ENCODE assay signal across 8 mouse cellular contexts in genomic region chr5:66559591-66560175, GRCm38 (mm10). TPM values are rescaled to one million over a fixed set of nuclear protein-coding genes. Genes with fewer than 3 reads are reported as not detected.
DNase-seq lines count a peak whose midpoint lies in the region; ATAC-seq lines count a peak whose summit lies in the region.

No protein-coding gene starts in this region.

- intact Hi-C loops in left cerebral cortex, postnatal 14 days (cut with DNase I), result no loop called here

- H3K9ac ChIP-seq in limb, embryonic 13.5 days, result no peak overlapping the region; the same call in 1 of the 2 replicates

- peak; percentile 51; the same call in 1 of the 2 replicates for ATAC-seq in limb, embryonic 13.5 days (ENCODE audit: low FRiP score, low read depth)

- no peaks in the 10 kb centered on the region; the same call in 1 of the 2 replicates for H3K9me3 ChIP-seq in limb, embryonic 13.5 days

- no peak overlapping the region for H3K4me2 ChIP-seq in limb, embryonic 13.5 days (replicated peaks)

- DNase-seq in gastrocnemius, postnatal 25 days, result peak; percentile 49
- DNase-seq in gastrocnemius, adult 8-10 months (ENCODE audit: low spot score in 2 of 2), result no peak
- peak; percentile 45 for DNase-seq in adrenal gland, postnatal 14 days
- DNase-seq in heart, adult 9 months (ENCODE audit: low spot score in 2 of 2), result peak; percentile 37 to 74
- no peak for DNase-seq in left cerebral cortex, postnatal 14 days (ENCODE audit: low spot score in 2 of 2)
- DNase-seq in right cerebral cortex, postnatal 25 days, result no peak
- no peak for DNase-seq in c-Kit-positive CD71-positive TER-119-positive erythroid progenitor cells, embryonic 14.5 days (ENCODE audit: low spot score)

- no peak overlapping the region for H3K4me3 ChIP-seq in limb, embryonic 13.5 days

- WGBS in limb, embryonic 13.5 days, result 48% methylated on average over 8 of the region's 8 CpGs

- no peaks in the 10 kb centered on the region for H3K36me3 ChIP-seq in limb, embryonic 13.5 days

- no peaks in the 10 kb centered on the region for H3K27me3 ChIP-seq in limb, embryonic 13.5 days

- 0 out of 2 replicates have a peak overlapping the region, but pooled peaks have one; percentile 33 for H3K27ac ChIP-seq in limb, embryonic 13.5 days

- H3K4me1 ChIP-seq in limb, embryonic 13.5 days, result peaks cover 43% of the 10 kb centered on the region

RNA-seq across cellular contexts. Expression of gene Apbb2, which starts 58.9 kb away (rescaled TPM):
- 10 to 100 TPM; 32.8 to 39.8 TPM for total RNA-seq in gastrocnemius, postnatal 25 days (2021)
- total RNA-seq in gastrocnemius, adult 8-10 months (2022), result 10 to 100 TPM; 29.3 to 55.9 (median 38.8) TPM
- 54.6 and 59.9 TPM in 2 replicates for total RNA-seq in adrenal gland, postnatal 14 days (2021)
- 60.2 and 63.9 TPM in 2 replicates for polyA plus RNA-seq in limb, embryonic 13.5 days (2015; fragmentation: Nextera tagmentation; extraction: Ambion mirVana)
- 10 to 100 TPM; 63.5 to 70.7 TPM for total RNA-seq in left cerebral cortex, postnatal 14 days (2021)

Comparison
In these comparisons a context has a peak if more than half of its experiments do, and no peak if none do; other contexts are left out.
1. DNase-seq: peak in gastrocnemius, postnatal 25 days (single experiment), adrenal gland, postnatal 14 days (single experiment) and heart, adult 9 months (2 of 2); none in gastrocnemius, adult 8-10 months (0 of 2), left cerebral cortex, postnatal 14 days (0 of 2), right cerebral cortex, postnatal 25 days (single experiment) and c-Kit-positive CD71-positive TER-119-positive erythroid progenitor cells, embryonic 14.5 days (single experiment).